Mouse (Mus musculus) embryonic facial prominence, embryonic 14.5 days (tissue): ENCODE measurements around the gene Fam84b. TPM values are rescaled to one million over a fixed set of nuclear protein-coding genes. Genes with fewer than 3 reads are reported as not detected.

Experiments
- ATAC-seq: fragments of 200-750 bp; cut with Nextera tagmentation; 2 replicates; pipeline ENCODE4 v1.8.0; 2017; ENCODE audit warnings: low read depth, moderate number of reproducible peaks, moderate TSS enrichment
- DNase-seq: peaks from one replicate; pipeline ENCODE4 v3.0.0-alpha.2; 2015; ENCODE audit warnings: low spot score
- H3K27ac ChIP-seq: fragments of 300-500 bp; sonication (generic); replicated peaks from 2 replicates; pipeline ENCODE4 v1.5.1; 2014; ENCODE audit warnings: low read depth, mild to moderate bottlenecking, low read length, moderate library complexity
- H3K27me3 ChIP-seq: fragments of 300-500 bp; sonication (generic); replicated peaks from 2 replicates; pipeline ENCODE4 v1.6.1; 2014; ENCODE audit warnings: low read length; ENCODE audit not compliant: control insufficient read depth, insufficient read depth
- H3K36me3 ChIP-seq: fragments of 300-500 bp; sonication (generic); 2 replicates; pipeline ENCODE4 v1.6.1; 2014; ENCODE audit warnings: low read length, mixed read lengths; ENCODE audit not compliant: control insufficient read depth, insufficient read depth
- H3K4me1 ChIP-seq: fragments of 300-500 bp; sonication (generic); 2 replicates; pipeline ENCODE4 v1.6.1; 2014; ENCODE audit warnings: antibody characterized with exemption, low read length; ENCODE audit not compliant: control insufficient read depth, insufficient read depth
- H3K4me2 ChIP-seq: fragments of 300-500 bp; sonication (generic); 2 replicates; pipeline ENCODE4 v1.6.1; 2014; ENCODE audit warnings: low read depth, mild to moderate bottlenecking, low read length, moderate library complexity, mixed read lengths
- H3K4me3 ChIP-seq: fragments of 300-500 bp; sonication (generic); 2 replicates; pipeline ENCODE4 v1.5.1; 2014; ENCODE audit warnings: low read depth, mild to moderate bottlenecking, low read length
- H3K9ac ChIP-seq: fragments of 300-500 bp; sonication (generic); 2 replicates; pipeline ENCODE4 v1.6.1; 2014; ENCODE audit warnings: low read depth, mild to moderate bottlenecking, low read length, moderate library complexity, mixed read lengths
- H3K9me3 ChIP-seq: fragments of 300-500 bp; sonication (generic); 2 replicates; pipeline ENCODE4 v1.6.1; 2016; ENCODE audit warnings: low read length; ENCODE audit not compliant: control insufficient read depth
- WGBS: fragments of 180-500 bp; shearing (Covaris S2); extraction: QIAGEN DNeasy Blood & Tissue Kit; methylation state at CpG from one replicate; pipeline ENCODE4 v1.1.7; 2014; 5-methylcytosine and 5-hydroxymethylcytosine counted together
- polyA plus RNA-seq: library from polyadenylated mRNA; unstranded; fragments of >200 nt; fragmentation: Nextera tagmentation; extraction: Ambion mirVana; gene quantifications from 2 replicates; pipeline ENCODE4 v1.2.1, GENCODE M21; 2014

Gene Fam84b
- polyA plus RNA-seq, 1 experiment from 2014 or later: 9.9 TPM

DNA sequence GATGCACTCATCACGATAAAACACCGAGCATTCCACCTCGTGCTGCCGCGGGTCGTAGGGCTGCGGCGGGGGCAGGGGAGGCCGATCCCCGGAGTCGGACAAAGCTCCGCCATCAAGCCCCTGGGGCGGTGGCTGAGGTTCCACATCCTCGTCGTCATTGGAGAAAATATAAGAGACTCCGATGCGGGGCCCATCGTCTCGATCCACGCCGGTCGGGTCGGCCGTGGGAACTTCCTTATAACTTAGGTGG is 30.0 kb downstream of the Fam84b start:
- H3K27me3 ChIP-seq: no peaks in the 10 kb centered on the region
- H3K4me1 ChIP-seq: peaks cover 9% of the 10 kb centered on the region
- H3K9ac ChIP-seq: peak overlapping the region; percentile 81
- peak overlapping the region; percentile 75 for H3K27ac ChIP-seq
- peak overlapping the region; percentile 68 for H3K4me3 ChIP-seq
- ATAC-seq (no peak), DNase-seq (no peak)
- WGBS: 0% methylated on average over 16 of the region's 24 CpGs
- H3K9me3 ChIP-seq: no peaks in the 10 kb centered on the region
- peak overlapping the region; percentile 92 for H3K4me2 ChIP-seq
- no peaks in the 10 kb centered on the region for H3K36me3 ChIP-seq

DNA sequence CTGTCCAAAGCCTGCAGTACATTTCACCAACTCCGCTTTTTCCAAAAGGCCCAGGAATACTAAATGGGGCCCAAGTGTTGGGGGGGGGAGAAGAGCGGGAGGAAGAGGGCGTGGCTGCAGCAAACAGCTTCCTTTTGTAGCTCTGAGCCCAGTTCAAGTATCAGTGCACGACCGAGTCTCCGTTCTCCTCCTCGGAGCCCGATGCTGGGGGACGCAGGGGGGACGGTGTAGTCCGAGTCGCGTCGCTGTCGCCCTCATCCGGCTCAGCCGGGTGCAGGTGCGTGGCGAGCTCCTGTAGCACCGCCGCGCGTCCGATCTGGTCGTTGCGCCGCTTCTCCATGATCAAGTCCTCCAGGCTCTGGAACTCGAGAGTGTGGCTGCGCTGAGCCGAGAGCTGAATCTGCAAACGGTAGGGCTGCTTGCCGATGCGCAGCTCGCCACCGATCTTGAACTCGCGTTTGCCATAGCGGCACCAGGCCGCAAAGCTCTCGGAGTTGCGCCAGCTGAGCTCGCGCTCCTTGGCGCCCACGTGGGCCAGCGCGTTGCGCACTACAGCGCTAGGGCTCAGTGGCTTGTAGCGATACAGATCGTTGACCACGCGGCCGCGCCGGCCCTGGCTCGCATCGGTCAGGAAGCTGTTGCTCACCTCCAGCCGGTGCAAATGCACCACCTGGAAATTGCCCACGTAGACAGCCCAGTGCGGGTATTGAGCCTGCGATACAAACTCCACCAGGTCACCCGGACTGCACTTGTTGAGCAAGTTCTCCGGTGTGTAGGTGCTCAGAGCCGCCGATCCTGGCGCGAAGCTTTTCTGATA is 30.6 kb downstream of the Fam84b start:
- WGBS: under 1% methylated on average over 63 of the region's 68 CpGs
- peak; percentile 61 for ATAC-seq

GRCm38 (mm10) chr15:60822101-60822802 is 31.3 kb downstream of the Fam84b start:
- Histone ChIP-seq H3K36me3 (no peaks in the 10 kb centered on the region), H3K9ac (peak overlapping the region; percentile 81), H3K9me3 (no peaks in the 10 kb centered on the region), H3K27me3 (no peaks in the 10 kb centered on the region), H3K4me3 (peak overlapping the region; percentile 68), H3K4me2 (peak overlapping the region; percentile 92), H3K27ac (peak overlapping the region; percentile 75), H3K4me1 (peaks cover 9% of the 10 kb centered on the region)
- ATAC-seq: no peak
- peak; percentile 57 for DNase-seq
- WGBS: 4% methylated on average over 10 of the region's 10 CpGs

More for the DNA sequence above, 30.6 kb downstream of the Fam84b start:
- no peaks in the 10 kb centered on the region for H3K27me3 ChIP-seq
- peak overlapping the region; percentile 68 for H3K4me3 ChIP-seq
- no peaks in the 10 kb centered on the region for H3K9me3 ChIP-seq
- peaks cover 9% of the 10 kb centered on the region for H3K4me1 ChIP-seq
- H3K27ac ChIP-seq: peak overlapping the region; percentile 75
- H3K4me2 ChIP-seq: peak overlapping the region; percentile 92
- H3K36me3 ChIP-seq: no peaks in the 10 kb centered on the region
- H3K9ac ChIP-seq: peak overlapping the region; percentile 81
- peak; percentile 90 for DNase-seq

DNA sequence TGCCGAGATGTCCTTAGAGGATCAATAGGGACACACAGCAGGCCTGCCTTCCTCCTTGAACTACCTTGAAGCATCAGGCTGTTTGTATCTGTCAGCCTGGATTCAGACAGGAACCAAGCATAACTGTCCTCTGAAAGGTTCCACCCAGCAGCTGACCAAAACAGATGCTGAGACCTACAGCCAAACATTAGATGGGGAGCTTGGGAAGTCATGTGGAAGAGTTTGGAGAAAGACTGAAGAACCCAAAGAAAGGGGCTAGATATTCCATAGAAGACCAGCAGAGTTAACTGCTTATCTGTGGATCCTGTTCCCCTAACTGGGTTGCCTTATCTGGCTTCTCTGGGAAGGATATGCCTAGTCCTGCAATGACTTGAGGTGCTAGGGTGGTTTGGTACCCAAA is 35.1 kb downstream of the Fam84b start:
- H3K4me1 ChIP-seq: peaks cover 9% of the 10 kb centered on the region
- ATAC-seq (no peak), DNase-seq (no peak)
- no peak overlapping the region for H3K9ac ChIP-seq
- H3K27ac ChIP-seq: no peak overlapping the region
- H3K36me3 ChIP-seq: no peaks in the 10 kb centered on the region
- 94% methylated on average over 1 of the region's 1 CpGs for WGBS
- H3K9me3 ChIP-seq: no peaks in the 10 kb centered on the region
- H3K4me2 ChIP-seq: no peak overlapping the region
- no peaks in the 10 kb centered on the region for H3K27me3 ChIP-seq
- no peak overlapping the region for H3K4me3 ChIP-seq

- peaks cover 6% of the 10 kb centered on the region for H3K4me1 ChIP-seq
- H3K27me3 ChIP-seq: no peaks in the 10 kb centered on the region
- H3K4me2 ChIP-seq: no peak overlapping the region
- no peaks in the 10 kb centered on the region for H3K36me3 ChIP-seq
- ATAC-seq (no peak), DNase-seq (no peak)
- WGBS: 54% methylated on average over 1 of the region's 1 CpGs
- H3K9ac ChIP-seq: no peak overlapping the region
- H3K27ac ChIP-seq: no peak overlapping the region
- no peak overlapping the region for H3K4me3 ChIP-seq
- H3K9me3 ChIP-seq: no peaks in the 10 kb centered on the region
Measured at GRCm38 (mm10) chr15:60816478-60816877, 37.1 kb downstream of the Fam84b start.

DNA sequence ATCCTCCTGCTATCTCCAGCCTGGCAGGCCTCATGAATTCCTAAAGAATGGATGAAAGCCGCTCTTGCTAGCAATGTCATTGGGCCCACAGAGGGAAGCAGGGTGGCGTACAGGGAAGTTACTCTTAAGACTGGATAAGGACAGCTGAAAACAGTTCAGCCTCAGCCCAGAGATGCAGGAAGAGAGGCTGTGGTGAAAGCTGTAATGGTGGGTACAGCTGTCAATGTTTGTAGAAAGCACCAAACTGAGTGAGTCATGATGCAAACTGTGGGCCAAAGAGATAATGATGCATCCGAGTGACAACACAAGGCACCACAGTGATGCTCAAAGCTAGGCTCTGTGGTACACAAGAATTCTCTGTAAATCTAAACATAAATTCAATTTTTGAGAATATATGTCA is 39.0 kb downstream of the Fam84b start:
- Histone ChIP-seq H3K4me1 (no peaks in the 10 kb centered on the region), H3K36me3 (no peaks in the 10 kb centered on the region), H3K4me3 (no peak overlapping the region), H3K4me2 (no peak overlapping the region), H3K9me3 (no peaks in the 10 kb centered on the region), H3K27ac (no peak overlapping the region), H3K27me3 (no peaks in the 10 kb centered on the region), H3K9ac (no peak overlapping the region)
- WGBS: 84% methylated on average over 3 of the region's 3 CpGs
- DNase-seq (no peak), ATAC-seq (no peak)

- H3K4me1 ChIP-seq: no peaks in the 10 kb centered on the region
- H3K27ac ChIP-seq: no peak overlapping the region
- H3K9ac ChIP-seq: no peak overlapping the region
- no peaks in the 10 kb centered on the region for H3K36me3 ChIP-seq
- H3K9me3 ChIP-seq: no peaks in the 10 kb centered on the region
- H3K27me3 ChIP-seq: no peaks in the 10 kb centered on the region
- H3K4me3 ChIP-seq: no peak overlapping the region
- no peak overlapping the region for H3K4me2 ChIP-seq
- no peak for ATAC-seq
- DNase-seq: no peak
Measured at GRCm38 (mm10) chr15:60793041-60793673, 60.4 kb downstream of the Fam84b start.

DNA sequence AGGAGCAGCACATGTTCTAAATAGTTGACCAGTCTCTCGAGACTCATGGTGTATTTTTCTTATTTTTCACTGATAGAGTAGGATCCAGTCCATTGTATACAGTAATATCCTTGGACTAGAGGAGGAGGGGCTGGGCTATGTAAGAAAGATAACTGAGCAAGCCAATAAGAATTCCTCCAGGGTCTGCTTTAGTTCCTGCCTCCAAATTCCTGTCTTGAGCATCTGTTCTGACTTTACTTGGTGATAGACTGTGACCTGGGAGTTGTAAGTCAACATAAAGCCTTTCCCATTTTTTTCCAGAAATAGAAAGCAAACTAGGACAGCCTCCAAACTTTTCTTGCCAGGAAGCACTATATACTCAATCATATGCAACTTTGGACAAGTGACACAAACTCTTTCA is 64.5 kb downstream of the Fam84b start:
- ATAC-seq: no peak
- WGBS: 74% methylated on average over 1 of the region's 1 CpGs
- H3K4me1 ChIP-seq: no peaks in the 10 kb centered on the region

More for the DNA sequence above, 64.5 kb downstream of the Fam84b start:
- no peaks in the 10 kb centered on the region for H3K9me3 ChIP-seq
- no peak overlapping the region for H3K4me3 ChIP-seq
- no peaks in the 10 kb centered on the region for H3K27me3 ChIP-seq
- H3K36me3 ChIP-seq: no peaks in the 10 kb centered on the region
- no peak for DNase-seq
- H3K4me2 ChIP-seq: no peak overlapping the region
- H3K9ac ChIP-seq: no peak overlapping the region
- H3K27ac ChIP-seq: no peak overlapping the region
